Mouse (Mus musculus) stomach, postnatal 0 days (tissue): Measurements from ENCODE around the gene Uts2r.

Experiments
- CTCF ChIP-seq: IDR thresholded peaks from 2 replicates; pipeline ENCODE4 v1.5.1; 2016; ENCODE audit warnings: antibody characterized with exemption, low read depth, mild to moderate bottlenecking, moderate library complexity
- EP300 ChIP-seq: optimal IDR thresholded peaks from 2 replicates; pipeline ENCODE3; 2016; ENCODE audit warnings: antibody characterized with exemption

- TF ChIP-seq CTCF: peak; percentile 47
- no peak for TF ChIP-seq EP300
Observed at GRCm38 (mm10) chr11:121148193-121148592, 11.9 kb upstream of the Uts2r start.
